Mouse (Mus musculus) forebrain, embryonic 15.5 days (tissue): ENCODE measurements at regions not wholly inside any gene's neighbourhood (a gene's known extent, or its start where the extent isn't known, plus 50 kb on each side); places are given as distances from the start of the nearest gene placed in this dataset.

Experiments used
- ATAC-seq: fragments of 200-750 bp; cut with Nextera tagmentation; replicated peaks from 2 replicates; pipeline ENCODE4 v1.8.0; 2017; ENCODE audit warnings: mild to moderate bottlenecking, moderate TSS enrichment, moderate library complexity
- H3K27ac ChIP-seq: fragments of 300-500 bp; sonication (generic); replicated peaks from 2 replicates; pipeline ENCODE4 v1.5.1; 2015; ENCODE audit warnings: mild to moderate bottlenecking, inconsistent platforms
- H3K27me3 ChIP-seq: fragments of 300-500 bp; sonication (generic); 2 replicates; pipeline ENCODE4 v1.6.1; 2015; ENCODE audit warnings: inconsistent platforms
- H3K36me3 ChIP-seq: fragments of 300-500 bp; sonication (generic); 2 replicates; pipeline ENCODE4 v1.6.1; 2015; ENCODE audit warnings: mild to moderate bottlenecking, inconsistent platforms
- H3K4me1 ChIP-seq: fragments of 300-500 bp; sonication (generic); 2 replicates; pipeline ENCODE4 v1.6.1; 2015; ENCODE audit warnings: inconsistent platforms
- H3K4me2 ChIP-seq: fragments of 300-500 bp; sonication (generic); replicated peaks from 2 replicates; pipeline ENCODE4 v1.6.1; 2015; ENCODE audit warnings: mild to moderate bottlenecking, inconsistent platforms
- H3K4me3 ChIP-seq: fragments of 300-500 bp; sonication (generic); 2 replicates; pipeline ENCODE4 v1.5.1; 2015; ENCODE audit warnings: mild to moderate bottlenecking, inconsistent platforms
- H3K9ac ChIP-seq: fragments of 300-500 bp; sonication (generic); replicated peaks from 2 replicates; pipeline ENCODE4 v1.6.1; 2015; ENCODE audit warnings: mild to moderate bottlenecking, inconsistent platforms
- H3K9me3 ChIP-seq: fragments of 300-500 bp; sonication (generic); 2 replicates; pipeline ENCODE4 v1.6.1; 2016; ENCODE audit warnings: inconsistent platforms
- whole genome bisulfite sequencing: fragments of 180-500 bp; shearing (Covaris S2); methylation state at CpG from one replicate; pipeline ENCODE4 v1.1.7; 2015; ENCODE audit warnings: mixed read lengths; 5-methylcytosine and 5-hydroxymethylcytosine counted together

DNA sequence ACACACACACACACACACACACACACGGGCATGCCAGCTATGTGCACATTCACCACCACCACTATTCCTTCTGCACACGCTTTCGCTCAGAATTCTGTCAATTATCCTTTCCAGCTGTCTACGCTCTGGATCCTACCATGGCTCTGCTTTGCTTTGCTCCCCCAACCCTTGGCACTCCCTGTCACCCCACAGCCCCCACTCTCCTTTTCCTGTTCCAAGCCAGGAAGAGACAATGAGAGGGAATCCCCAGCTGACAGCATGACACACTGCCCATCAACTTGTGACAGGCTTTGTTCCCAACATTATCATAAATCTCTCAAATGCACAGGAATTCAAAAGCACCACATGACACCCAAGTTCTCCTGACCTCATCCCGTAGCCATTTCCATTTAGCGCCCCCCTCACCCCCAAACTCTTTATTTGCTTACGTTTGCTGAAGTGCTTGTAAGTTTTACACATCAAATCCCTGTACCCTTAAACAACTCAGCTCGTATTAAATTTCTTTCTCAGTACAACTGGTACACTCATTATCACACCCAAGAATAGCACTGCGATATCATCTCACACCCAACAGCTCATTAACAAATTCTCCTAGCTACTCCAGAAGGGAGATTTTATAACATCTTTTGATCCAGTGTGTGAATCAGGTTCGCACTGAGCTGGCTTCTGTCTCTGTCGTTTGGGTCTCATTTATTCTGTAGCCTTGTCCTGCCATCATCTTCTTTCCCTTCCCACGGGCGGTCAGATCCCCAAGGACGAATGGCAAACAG, 140.3 kb downstream of the Ptpn20 start:
- no peak; the same call in 1 of the 2 replicates for ATAC-seq
- no peaks in the 10 kb centered on the region for H3K9me3 ChIP-seq
- no peaks in the 10 kb centered on the region for H3K36me3 ChIP-seq
- no peak overlapping the region for H3K4me3 ChIP-seq
- no peaks in the 10 kb centered on the region for H3K27me3 ChIP-seq
- peak overlapping the region; percentile 21; the same call in 1 of the 2 replicates for H3K27ac ChIP-seq
- no peak overlapping the region for H3K9ac ChIP-seq
- no peak overlapping the region for H3K4me2 ChIP-seq
- peaks cover 8% of the 10 kb centered on the region for H3K4me1 ChIP-seq
- 49% methylated on average over 14 of the region's 14 CpGs for WGBS

DNA sequence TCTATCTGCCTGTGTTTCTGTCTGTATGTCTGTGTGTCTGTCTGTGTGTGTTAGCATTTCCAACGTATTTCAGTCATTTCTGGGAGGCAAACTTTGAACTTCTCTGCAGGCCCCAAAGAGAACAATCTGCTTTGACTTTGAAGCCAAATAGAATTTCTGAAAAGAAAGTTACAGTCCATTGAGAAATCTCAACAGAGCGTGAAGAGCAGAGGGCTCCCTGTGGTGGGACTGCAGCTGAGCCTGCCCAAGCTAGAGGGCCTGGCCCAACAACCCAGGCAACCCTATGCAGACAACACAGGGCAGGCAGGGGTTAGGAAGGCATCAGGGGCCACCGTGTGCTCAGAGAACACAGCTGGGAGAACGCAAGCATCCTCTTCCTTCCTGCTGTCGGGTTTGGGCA, 143.7 kb downstream of the Ptpn20 start:
- Histone ChIP-seq H3K9ac (no peak overlapping the region), H3K4me2 (no peak overlapping the region), H3K27ac (no peak overlapping the region), H3K27me3 (no peaks in the 10 kb centered on the region), H3K36me3 (no peaks in the 10 kb centered on the region), H3K4me3 (no peak overlapping the region), H3K9me3 (no peaks in the 10 kb centered on the region), H3K4me1 (peaks cover 12% of the 10 kb centered on the region)
- ATAC-seq, result no peak
- WGBS, result 28% methylated on average over 5 of the region's 5 CpGs

GRCm38 (mm10) chr14:33734446-33735043, 145.5 kb downstream of the Ptpn20 start:
- Histone ChIP-seq H3K4me1 (peaks cover 7% of the 10 kb centered on the region), H3K9ac (no peak overlapping the region), H3K27me3 (no peaks in the 10 kb centered on the region), H3K9me3 (no peaks in the 10 kb centered on the region), H3K4me2 (no peak overlapping the region), H3K4me3 (no peak overlapping the region), H3K36me3 (no peaks in the 10 kb centered on the region), H3K27ac (no peak overlapping the region)
- 33% methylated on average over 5 of the region's 5 CpGs for WGBS
- ATAC-seq, result 0 out of 2 replicates have a peak, but pooled peaks have one; percentile 51

DNA sequence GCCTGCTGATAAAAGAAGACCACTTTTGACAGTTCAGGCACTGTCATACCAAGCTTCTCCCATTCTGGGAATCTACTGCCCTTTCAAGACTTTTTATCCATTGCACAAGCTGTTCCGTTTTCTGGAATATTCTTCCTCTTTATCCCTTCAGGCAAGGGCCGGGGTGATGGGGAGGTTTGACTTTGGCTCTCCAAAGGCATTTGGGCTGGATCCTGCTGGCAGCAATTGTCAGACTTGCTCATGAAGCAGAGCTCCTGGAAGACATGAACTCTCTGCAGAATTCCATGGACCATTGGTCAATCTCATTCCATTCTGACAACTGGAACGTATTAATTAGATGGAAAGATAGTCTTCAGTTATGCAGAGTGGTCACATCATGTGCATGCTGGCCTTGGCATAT, 146.6 kb downstream of the Ptpn20 start:
- ATAC-seq, result no peak
- Histone ChIP-seq H3K4me3 (no peak overlapping the region), H3K27me3 (no peaks in the 10 kb centered on the region), H3K9ac (no peak overlapping the region), H3K27ac (no peak overlapping the region), H3K36me3 (no peaks in the 10 kb centered on the region), H3K9me3 (no peaks in the 10 kb centered on the region), H3K4me2 (no peak overlapping the region), H3K4me1 (peaks cover 6% of the 10 kb centered on the region; the same call in 1 of the 2 replicates)
- 86% methylated on average over 3 of the region's 3 CpGs for WGBS

DNA sequence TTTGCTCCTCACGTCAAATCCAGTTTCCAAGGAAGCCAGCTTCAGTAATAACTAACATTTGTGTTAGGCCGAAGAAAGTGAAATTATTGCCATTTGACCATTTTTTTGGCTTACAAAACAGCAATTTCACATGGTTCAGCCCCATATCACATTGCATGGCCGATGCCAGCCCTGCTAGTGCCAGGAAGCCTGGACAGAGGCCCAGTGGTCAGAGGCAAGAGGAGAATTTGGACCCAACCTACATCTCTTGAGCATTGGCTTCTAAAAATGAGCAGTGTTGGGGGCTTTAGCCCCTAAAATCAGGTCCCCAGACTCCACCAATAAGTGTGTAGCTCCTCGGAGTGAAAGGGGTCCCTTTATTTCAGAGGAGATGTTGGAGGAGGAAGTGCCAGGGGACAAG, 157.2 kb downstream of the Ptpn20 start:
- Histone ChIP-seq H3K4me1 (no peaks in the 10 kb centered on the region), H3K9me3 (no peaks in the 10 kb centered on the region), H3K4me3 (no peak overlapping the region), H3K27ac (no peak overlapping the region), H3K4me2 (no peak overlapping the region), H3K27me3 (no peaks in the 10 kb centered on the region), H3K36me3 (no peaks in the 10 kb centered on the region), H3K9ac (no peak overlapping the region)
- no peak for ATAC-seq
- WGBS, result 90% methylated on average over 4 of the region's 4 CpGs

- no peaks in the 10 kb centered on the region for H3K9me3 ChIP-seq
- H3K27me3 ChIP-seq, result no peaks in the 10 kb centered on the region
- WGBS, result 49% methylated on average over 7 of the region's 7 CpGs
- H3K27ac ChIP-seq, result no peak overlapping the region
- H3K4me2 ChIP-seq, result no peak overlapping the region
- no peak for ATAC-seq
- H3K36me3 ChIP-seq, result no peaks in the 10 kb centered on the region
- peaks cover 3% of the 10 kb centered on the region; the same call in 1 of the 2 replicates for H3K4me1 ChIP-seq
- no peak overlapping the region for H3K4me3 ChIP-seq
- no peak overlapping the region for H3K9ac ChIP-seq
Measured at GRCm38 (mm10) chr14:33759656-33760055, 163.7 kb upstream of the Gdf10 start.

DNA sequence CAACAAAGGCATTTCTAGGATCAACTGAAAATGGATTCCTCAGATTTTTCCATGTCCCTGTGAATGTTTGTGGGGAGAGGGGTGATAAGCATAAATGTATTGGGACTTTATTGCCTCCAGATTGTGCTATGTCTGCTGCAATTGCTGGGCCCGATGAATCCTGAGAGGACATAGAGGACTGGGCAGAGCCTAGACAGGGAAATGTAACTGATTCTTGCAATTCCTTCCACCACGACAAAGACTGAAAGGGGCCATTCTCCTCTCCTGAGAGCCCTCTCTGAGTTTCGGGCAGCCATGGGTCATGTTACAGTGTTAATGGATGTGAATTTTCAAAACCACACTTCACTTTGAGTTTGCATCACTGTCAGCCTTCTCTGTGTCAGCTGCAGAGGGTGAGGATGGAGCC, 159.7 kb upstream of the Gdf10 start:
- H3K9me3 ChIP-seq, result no peaks in the 10 kb centered on the region
- no peak overlapping the region for H3K27ac ChIP-seq
- no peaks in the 10 kb centered on the region for H3K27me3 ChIP-seq
- no peak overlapping the region for H3K9ac ChIP-seq
- no peaks in the 10 kb centered on the region for H3K36me3 ChIP-seq
- 72% methylated on average over 3 of the region's 3 CpGs for WGBS
- H3K4me1 ChIP-seq, result peaks cover 3% of the 10 kb centered on the region; the same call in 1 of the 2 replicates
- H3K4me2 ChIP-seq, result no peak overlapping the region
- no peak overlapping the region for H3K4me3 ChIP-seq
- no peak for ATAC-seq

GRCm38 (mm10) chr14:33765767-33766166, 157.6 kb upstream of the Gdf10 start:
- no peak for ATAC-seq
- no peak overlapping the region for H3K4me3 ChIP-seq
- H3K27me3 ChIP-seq, result no peaks in the 10 kb centered on the region
- no peaks in the 10 kb centered on the region for H3K4me1 ChIP-seq
- H3K4me2 ChIP-seq, result no peak overlapping the region
- H3K9me3 ChIP-seq, result no peaks in the 10 kb centered on the region
- H3K27ac ChIP-seq, result no peak overlapping the region
- WGBS, result 88% methylated on average over 1 of the region's 1 CpGs
- no peaks in the 10 kb centered on the region for H3K36me3 ChIP-seq
- no peak overlapping the region for H3K9ac ChIP-seq

DNA sequence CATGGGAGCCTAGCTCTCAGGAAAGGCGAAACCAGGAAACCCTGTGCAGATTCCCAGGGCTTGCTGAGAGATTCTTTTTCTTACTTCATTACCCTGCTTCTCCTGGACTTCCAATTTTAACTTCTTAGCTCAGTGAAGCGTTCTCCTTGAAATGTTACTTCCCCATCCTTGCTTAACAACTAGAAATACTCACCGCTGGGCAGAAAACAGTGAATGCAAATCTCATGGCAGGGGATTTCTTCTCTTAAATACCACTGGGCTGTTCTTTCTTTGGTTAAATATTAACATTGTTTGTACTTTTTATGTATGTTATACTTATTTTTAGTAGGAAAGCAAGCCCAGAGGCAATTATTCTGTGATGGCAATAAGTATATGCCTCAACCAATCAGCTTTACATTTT, 151.0 kb upstream of the Gdf10 start:
- H3K4me2 ChIP-seq, result no peak overlapping the region
- no peak overlapping the region for H3K9ac ChIP-seq
- no peaks in the 10 kb centered on the region for H3K36me3 ChIP-seq
- WGBS, result 84% methylated on average over 3 of the region's 3 CpGs
- no peaks in the 10 kb centered on the region for H3K9me3 ChIP-seq
- no peak overlapping the region for H3K27ac ChIP-seq
- no peaks in the 10 kb centered on the region for H3K27me3 ChIP-seq
- no peaks in the 10 kb centered on the region for H3K4me1 ChIP-seq
- no peak for ATAC-seq
- H3K4me3 ChIP-seq, result no peak overlapping the region

GRCm38 (mm10) chr14:33789556-33789955, 133.8 kb upstream of the Gdf10 start:
- Histone ChIP-seq H3K4me1 (no peaks in the 10 kb centered on the region), H3K36me3 (no peaks in the 10 kb centered on the region), H3K4me2 (no peak overlapping the region), H3K9me3 (no peaks in the 10 kb centered on the region), H3K4me3 (no peak overlapping the region), H3K27me3 (no peaks in the 10 kb centered on the region), H3K9ac (no peak overlapping the region), H3K27ac (no peak overlapping the region)
- WGBS, result 23% methylated on average over 2 of the region's 2 CpGs
- no peak for ATAC-seq

DNA sequence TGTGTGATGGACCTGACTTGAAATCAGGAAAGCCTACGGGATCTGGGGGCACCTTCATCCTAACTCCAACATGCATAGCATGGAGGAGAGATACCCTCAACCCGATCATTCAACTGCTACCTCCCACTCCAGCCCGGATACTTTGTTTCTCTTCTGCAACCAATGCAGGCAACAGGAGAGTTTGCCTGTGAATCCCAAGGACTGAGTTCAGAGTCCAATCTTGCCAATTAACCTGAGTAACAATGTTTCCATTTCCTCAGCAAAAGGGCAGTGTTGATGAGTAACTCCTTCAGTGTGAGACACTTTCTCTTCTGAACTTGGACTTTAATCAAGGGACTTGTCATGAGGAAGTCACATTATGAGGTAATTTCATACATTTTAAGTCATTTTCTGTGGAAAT, 129.1 kb upstream of the Gdf10 start:
- WGBS, result 43% methylated on average over 3 of the region's 3 CpGs
- Histone ChIP-seq H3K27ac (no peak overlapping the region), H3K9ac (no peak overlapping the region), H3K9me3 (no peaks in the 10 kb centered on the region), H3K27me3 (no peaks in the 10 kb centered on the region), H3K4me1 (peaks cover 13% of the 10 kb centered on the region; the same call in 1 of the 2 replicates), H3K4me3 (no peak overlapping the region), H3K4me2 (no peak overlapping the region), H3K36me3 (no peaks in the 10 kb centered on the region)
- ATAC-seq, result no peak

- peak; percentile 72 for ATAC-seq
- peak overlapping the region; percentile 28; the same call in 1 of the 2 replicates for H3K27ac ChIP-seq
- 35% methylated on average over 15 of the region's 15 CpGs for WGBS
Measured at GRCm38 (mm10) chr14:33797551-33798303, 125.7 kb upstream of the Gdf10 start.

More at GRCm38 (mm10) chr14:33797551-33798303, 125.7 kb upstream of the Gdf10 start:
- Histone ChIP-seq H3K4me3 (no peak overlapping the region), H3K36me3 (no peaks in the 10 kb centered on the region), H3K9me3 (no peaks in the 10 kb centered on the region), H3K4me2 (peak overlapping the region; percentile 8; the same call in 1 of the 2 replicates), H3K4me1 (peaks cover 13% of the 10 kb centered on the region; the same call in 1 of the 2 replicates), H3K9ac (no peak overlapping the region; the same call in 1 of the 2 replicates), H3K27me3 (no peaks in the 10 kb centered on the region)
